Mouse (Mus musculus): Measurements from ENCODE around the gene Nif3l1.

The Nif3l1 gene

DNA sequence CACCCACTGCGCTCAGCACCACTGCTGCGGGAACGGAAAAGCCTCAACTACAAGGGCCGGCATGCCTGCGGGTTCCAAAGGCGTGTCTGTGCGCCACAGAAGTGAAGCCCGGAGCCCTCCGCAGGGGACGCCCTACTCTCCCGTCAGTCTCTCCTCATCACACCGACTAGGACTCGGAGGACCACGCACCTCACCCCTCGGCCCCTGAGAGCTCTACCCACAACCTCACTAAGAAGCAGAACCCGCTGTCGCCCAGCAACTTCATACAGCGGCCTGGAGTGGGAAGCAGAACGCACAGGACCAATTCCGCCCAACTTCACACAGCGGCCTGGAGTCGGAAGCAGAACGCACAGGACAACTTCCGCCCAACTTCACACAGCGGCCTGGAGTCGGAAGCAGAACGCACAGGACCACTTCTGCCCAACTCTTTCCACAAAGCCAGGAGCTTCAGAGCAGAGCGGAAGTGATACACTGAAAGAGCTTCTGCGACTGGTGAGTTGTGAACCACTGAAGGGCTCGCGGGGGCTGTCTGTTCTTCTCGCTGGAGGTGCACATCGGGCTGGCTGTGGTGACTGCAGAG, at the start of gene Nif3l1, which contains the start of gene Ppil3:
Gene Nif3l1 (plus strand): TSS at position 9 of the 580 bp plus-strand sequence.
Gene Ppil3 (minus strand): TSS at position 344 of the 580 bp plus-strand sequence.
- in situ Hi-C loops (cut with MboI, MseI): no loop called here

DNA sequence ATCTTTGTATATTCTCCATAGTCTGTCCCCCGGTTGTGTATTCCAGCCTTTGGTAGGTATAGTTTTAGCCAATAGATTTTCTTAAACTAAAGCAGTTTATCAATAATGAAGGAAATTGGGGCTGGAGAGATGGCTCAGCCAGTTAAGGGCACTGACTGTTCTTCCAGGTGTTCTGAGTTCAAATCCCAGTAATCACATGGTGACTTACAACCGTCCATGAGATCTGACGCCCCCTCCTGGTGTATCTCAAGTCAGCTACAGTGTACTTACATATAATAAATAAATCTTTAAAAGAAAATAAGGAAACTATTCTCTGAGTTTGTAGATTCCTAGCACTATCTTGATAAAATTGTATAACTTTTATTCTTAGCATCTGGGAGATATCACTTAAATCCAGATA, 49.6 kb upstream of the Nif3l1 start:
- in situ Hi-C loops (cut with MboI, MseI): loop anchor here (25.0 kb wide), 1 partner anchor 983 kb away; the partner anchor contains the start of genes Maip1 and Tyw5

DNA sequence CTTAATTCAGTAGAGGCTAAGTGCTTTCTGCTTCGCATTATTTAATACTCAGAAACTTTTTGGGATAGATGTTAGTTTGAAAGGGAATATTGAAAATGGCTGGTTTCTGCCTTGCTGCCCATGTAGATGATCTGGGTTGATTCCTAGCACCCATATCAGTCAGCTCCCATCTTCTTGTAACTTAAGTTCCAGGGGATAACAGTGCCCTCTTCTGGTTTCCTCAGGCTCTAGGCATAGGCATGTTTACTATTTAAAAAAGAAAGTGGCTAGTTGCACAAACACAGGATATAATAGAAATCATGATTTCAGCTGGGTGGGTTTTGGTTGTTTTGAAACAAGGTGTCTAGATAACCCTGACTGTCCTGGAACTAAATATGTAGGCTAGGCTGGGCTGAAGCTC, 48.8 kb upstream of the Nif3l1 start:
- in situ Hi-C loops (cut with MboI, MseI): loop anchor here (25.0 kb wide), 1 partner anchor 984 kb away; the partner anchor contains the start of genes Maip1 and Tyw5

DNA sequence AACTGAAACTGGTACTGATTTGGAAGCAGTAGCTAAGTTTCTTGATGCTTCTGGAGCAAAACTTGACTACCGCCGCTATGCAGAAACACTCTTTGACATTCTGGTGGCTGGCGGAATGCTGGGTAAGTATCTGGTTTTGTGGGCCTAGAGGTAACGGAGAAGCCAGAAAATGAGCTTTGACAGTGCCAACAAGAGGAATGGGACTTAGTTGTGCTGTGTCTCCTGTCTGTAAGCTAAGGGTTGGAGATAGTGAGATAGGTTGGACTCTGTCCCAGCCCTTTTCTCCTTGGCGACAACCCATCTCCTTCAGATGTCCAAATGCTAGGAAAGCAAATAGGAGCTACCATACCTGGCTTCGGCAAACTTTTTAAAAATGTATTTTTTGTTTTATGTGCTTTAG, 47.2 kb upstream of the Nif3l1 start:
- in situ Hi-C loops (cut with MboI, MseI): loop anchor here (25.0 kb wide), 1 partner anchor 985 kb away; the partner anchor contains the start of genes Maip1 and Tyw5

DNA sequence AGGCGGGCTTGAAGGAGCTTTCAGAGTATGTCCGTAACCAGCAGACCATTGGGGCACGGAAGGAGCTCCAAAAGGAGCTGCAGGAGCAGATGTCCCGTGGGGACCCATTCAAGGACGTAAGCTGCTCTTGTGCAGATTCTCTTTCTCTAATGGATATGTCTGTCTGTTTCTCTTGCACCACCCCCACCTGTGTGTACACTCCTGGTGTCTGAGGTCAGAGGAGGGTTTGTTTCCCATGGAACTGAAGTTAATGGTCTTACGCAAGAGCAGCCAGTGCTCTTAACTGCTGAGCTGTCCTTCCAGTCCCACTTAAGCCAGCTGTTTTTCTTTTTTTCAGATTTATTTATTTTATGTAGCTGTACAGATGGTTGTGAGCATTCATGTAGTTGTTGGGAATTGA, 43.6 kb upstream of the Nif3l1 start:
- in situ Hi-C loops (cut with MboI, MseI): no loop called here

DNA sequence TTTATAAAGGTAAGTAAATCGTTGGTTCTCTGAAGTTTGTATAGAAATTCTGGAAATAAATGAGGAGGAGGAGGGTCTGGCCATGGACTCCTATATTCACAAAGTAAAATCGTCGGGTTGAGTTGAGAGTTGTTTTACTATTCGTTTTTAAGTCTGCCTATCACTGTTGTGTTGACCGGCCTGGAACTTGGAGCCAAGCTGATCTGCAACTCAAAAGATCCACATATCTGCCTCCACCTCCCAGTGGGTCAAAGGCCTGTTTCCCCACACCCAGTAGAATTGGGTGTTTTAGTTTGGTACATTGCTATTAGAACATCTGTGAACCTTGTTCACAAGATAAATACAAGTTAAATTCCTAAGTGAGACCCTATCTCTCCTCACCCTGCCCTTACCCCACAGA, 41.2 kb upstream of the Nif3l1 start:
- in situ Hi-C loops (cut with MboI, MseI): no loop called here

DNA sequence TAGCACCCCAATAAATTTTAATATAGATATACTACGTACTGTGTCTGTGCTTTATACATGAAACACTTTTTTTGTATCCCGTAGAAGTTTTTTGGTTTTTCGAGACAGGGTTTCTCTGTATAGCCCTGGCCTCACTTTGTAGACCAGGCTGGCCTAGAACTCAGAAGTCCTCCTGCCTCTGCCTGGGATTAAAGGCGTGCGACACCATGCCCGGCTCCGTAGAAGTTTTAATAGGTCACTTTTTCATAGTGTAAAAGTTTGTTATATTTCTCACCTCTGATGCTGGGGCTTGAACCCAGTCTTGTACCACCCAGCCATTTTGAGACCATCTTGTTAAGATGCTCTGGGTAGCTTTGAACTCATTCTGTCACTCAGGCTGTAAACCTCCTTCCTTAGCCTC, 37.6 kb upstream of the Nif3l1 start:
- in situ Hi-C loops (cut with MboI, MseI): no loop called here

DNA sequence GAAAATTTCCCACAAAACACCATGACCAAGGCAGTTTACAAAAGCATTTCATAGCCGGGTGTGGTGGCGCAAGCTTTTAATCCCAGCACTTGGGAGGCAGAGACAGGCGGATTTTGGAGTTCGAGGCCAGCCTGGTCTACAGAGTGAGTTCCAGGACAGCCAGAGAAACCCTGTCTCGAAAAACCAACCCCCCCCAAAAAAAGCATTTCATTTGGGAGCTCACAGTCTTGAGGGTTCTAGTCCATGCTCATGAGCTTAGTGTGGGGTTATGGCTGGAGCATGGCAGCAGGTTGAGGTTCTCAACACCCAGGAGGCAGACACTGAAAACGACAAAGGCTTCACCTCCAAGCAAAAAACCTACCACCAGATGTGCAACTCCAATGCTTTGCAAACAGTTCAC, 36.8 kb upstream of the Nif3l1 start:
- in situ Hi-C loops (cut with MboI, MseI): no loop called here

DNA sequence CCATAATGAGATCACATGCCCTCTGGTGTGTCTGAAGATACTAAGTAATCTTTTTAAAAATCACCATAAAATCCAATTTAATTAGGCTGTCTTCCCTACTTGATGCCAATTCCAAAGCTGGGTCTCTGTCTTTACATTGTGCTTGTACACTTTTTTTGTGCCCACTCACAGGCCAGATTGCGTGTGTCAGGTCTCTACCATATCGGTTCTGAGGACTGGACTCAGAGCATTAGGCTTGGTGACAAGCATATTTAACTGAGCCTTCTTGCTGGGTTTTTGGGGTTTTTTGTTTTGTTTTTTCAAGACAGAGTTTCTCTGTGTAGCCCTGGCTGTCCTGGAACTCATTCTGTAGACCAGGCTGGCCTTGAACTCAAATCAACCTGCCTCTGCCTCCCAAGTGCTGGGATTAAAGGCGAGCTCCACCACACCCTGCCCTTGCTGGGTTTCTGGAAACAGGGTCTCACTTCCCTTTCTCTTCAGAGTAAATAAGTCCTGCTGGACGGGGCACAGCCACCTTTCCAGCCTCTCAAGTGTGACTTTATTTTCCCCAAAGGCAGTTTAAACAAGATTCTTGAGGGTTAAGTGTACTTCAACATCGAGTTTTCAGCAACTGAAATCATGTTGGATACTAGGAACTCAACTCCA, 35.3 kb upstream of the Nif3l1 start:
- in situ Hi-C loops (cut with MboI, MseI): no loop called here

DNA sequence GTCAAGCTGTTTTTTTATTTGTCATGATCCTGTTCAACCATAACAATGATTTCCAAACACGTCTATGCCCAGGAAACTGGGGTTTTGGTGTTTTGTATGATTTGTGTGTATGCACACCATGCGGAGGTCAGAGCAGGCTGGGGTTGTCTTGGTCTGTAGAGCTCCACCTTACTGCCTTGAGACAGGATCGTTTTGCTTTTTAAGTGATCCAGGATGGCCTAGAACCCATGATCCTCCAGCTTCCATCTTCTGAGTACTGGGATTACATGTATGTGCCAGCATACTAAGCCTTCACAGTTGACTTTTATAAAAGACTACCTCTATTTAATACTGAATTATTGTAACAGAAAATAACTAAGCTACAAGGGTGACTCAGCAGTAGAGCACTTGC, 34.8 kb upstream of the Nif3l1 start:
- in situ Hi-C loops (cut with MboI, MseI): no loop called here

DNA sequence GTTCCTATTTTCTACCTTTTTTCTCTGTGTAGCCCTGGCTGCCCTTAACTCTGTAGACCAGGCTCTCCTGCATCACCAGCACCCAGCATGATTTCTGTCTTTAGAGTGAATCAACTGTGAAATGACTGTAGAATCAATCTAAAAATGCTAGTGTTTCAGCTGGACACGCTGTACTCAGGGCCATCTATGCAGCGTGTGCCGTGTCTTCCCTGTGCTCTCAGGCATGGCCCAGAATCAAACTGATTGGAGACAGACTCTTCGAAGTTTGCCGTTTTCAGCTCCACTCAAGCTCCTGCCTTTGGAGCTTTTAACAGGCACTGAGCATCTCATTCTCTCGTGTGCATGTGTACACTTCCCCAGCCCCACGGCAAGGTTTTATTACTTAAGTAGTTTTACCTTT, 34.2 kb upstream of the Nif3l1 start:
- in situ Hi-C loops (cut with MboI, MseI): no loop called here

DNA sequence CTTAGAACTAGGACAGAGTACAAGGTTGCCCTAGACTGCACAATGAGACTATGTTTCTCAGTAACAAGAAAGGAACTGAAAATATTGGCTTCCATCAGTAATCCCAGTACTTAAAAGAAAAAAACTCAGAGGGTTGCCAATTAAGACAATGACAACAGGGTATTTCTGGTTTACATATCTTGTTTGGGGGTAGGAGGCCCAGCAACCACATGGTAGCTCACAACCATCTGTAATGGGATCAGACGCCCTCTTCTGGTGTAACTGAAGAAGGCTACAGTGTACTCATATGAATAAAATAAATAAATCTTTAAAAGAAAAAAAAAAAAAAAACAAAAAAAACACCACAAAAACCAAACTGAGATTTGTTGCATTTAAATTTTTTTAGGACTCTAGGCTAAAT, 29.5 kb upstream of the Nif3l1 start:
- in situ Hi-C loops (cut with MboI, MseI): no loop called here

DNA sequence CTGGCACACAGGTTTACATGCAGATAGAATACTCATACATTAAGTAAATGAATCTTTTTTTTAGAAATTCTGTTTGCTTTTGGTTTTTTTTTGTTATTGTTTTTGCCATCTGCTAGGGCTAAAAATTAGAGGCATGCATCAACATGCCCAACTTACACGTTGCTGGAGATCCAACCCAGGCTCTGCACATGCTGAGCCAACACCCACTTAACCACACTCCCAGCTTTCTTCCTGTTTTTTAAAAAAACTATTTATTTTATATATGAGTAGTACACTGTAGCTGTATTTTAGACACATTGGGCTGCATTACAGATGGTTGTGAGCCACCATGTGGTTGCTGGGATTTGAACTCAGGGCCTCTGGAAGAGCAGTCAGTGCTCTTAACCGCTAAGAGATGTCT, 28.9 kb upstream of the Nif3l1 start:
- in situ Hi-C loops (cut with MboI, MseI): no loop called here

DNA sequence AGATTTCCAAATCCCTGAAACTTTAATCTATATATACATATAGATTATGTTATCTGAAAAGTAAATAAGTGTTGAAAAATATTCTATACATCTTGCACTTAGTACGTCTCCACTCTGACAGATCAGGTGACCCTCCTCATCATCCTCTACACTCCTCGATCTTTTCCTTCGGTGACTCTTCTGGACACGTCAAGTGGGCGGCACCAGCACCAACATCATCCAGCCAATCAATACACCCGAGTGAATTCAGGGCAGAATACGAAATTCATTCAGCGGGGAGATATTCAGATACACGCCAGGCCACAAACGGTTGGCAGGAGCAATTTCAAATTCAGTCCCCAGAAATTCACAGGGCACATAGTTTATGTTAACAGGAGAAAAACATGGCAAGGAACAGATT, 24.9 kb upstream of the Nif3l1 start:
- in situ Hi-C loops (cut with MboI, MseI): loop anchor here (10.0 kb wide), 1 partner anchor 1255 kb away; the partner anchor contains the start of gene Sumo1

DNA sequence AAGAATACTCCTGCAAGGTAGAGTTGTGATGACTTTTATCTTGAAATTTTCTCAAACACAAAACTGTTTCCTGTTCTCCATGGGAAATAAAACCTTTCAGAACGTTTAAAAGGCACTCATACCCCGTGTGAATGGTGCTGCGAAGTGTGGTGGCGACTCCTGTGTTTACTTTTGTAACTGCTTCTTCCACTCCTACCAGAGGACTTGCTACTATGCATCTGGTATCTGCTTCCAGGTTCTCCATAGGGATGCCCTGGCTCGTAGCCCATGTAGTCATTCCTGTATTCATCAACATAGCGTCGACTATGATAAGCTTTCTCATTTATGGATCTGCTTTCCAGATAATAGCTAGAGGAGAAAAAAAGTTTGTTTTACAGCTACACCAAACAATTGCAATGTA, 24.0 kb upstream of the Nif3l1 start:
- in situ Hi-C loops (cut with MboI, MseI): loop anchor here (10.0 kb wide), 1 partner anchor 1254 kb away; the partner anchor contains the start of gene Sumo1

DNA sequence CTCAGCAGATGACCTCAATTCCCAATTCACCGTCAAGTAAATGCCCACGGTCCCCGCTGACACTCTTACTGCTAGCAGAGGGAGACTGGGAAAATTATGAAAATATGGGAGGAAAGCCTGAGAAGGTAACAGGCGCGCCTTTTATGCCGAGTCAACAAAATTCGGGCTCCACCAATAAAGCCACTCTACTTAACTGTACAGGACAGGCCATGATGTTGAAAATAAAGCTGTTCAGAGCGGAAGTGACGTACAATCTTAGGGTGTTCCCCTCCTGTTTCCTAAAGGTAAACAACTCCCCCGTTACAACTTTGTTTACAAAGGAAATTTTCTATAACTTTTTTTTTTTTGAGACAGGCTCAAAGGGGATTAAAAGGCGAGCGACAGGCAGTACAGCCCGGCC, 22.1 kb upstream of the Nif3l1 start:
- in situ Hi-C loops (cut with MboI, MseI): loop anchor here (10.0 kb wide), 1 partner anchor 1252 kb away; the partner anchor contains the start of gene Sumo1

DNA sequence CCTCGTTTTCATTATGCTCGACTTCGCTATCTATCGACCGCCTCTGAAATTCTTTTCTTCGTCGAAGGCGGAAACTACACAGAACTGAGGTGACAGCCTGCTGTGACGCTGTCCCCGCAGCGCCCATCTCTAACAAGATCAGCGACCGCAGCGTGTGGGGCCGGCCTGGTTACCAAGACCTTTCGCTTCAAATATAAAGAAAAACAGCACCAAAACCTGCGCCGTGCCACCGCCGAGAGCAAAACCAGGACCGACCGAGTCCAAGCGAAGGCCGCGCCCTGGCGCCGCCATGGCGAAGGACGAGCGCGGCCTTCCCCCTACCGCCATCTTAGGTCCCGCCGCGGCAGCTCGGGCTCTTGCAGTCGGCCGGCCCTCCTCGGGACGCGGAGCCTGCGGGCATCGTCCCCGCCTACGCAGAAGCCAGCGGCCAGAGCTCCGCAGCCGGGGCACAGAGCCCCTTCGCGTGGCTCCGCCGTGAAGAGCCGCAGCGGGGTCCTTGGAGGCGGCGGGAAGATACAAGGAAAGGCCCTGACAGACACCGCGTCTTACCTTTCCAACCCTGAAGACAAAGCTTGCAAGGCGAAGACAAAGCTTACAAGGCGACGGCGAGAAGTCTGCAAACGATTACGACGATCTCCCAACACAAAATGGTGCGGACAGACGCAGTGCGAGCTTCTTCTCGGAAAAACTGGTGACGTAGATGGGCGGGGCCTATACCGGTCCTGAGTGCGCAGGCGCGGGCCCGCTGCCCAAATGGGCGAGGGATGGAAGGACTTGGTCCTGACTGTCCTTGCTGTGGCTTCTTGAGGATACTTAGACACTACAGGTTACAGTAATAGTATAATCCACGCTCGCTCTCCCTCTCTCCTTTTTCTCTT, 21.3 kb upstream of the Nif3l1 start, which contains the start of gene Clk1:
Gene Clk1 (minus strand): TSS at position 696 of the 878 bp plus-strand sequence.
- in situ Hi-C loops (cut with MboI, MseI): loop anchor here (10.0 kb wide), 1 partner anchor 1251 kb away; the partner anchor contains the start of gene Sumo1

DNA sequence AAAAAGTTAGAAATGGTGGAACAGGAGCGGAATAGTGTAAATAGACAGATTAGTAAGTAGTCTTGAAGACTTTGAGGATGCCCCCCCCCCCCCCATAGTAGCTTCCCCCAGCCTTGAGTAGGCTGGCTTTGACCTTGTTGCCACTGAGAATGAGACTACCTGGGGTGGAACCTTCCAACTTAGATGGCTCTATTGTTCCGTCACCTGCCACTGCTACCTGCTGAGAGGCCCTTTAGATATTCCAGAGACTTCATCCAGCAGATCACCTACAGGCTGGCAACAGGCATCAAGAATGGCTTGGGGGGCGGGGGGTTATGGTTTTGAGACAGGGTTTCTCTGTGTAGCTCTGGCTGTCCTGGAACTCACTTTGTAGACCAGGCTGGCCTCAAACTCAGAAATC, 20.4 kb upstream of the Nif3l1 start:
- in situ Hi-C loops (cut with MboI, MseI): loop anchor here (10.0 kb wide), 1 partner anchor 1250 kb away; the partner anchor contains the start of gene Sumo1

DNA sequence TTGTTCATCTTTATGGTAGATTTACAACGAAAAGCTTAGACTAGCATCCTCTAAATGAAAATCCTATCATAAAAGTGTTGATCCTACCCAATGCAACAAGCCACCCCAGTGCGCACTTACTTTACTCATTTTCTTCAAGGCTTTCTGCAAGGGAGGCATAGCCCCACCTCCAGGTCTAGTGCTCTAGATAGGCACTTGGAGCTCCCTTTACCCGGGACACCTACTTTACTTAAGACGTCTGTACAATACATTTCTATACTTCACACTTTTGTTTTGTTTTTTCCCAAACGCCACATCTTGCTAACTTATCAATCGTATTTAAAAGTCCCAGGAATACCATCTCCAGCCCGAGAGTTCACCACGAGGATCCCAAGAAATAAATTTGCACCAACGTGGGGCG, 260 bp upstream of the Nif3l1 start:
- in situ Hi-C loops (cut with MboI, MseI): no loop called here

DNA sequence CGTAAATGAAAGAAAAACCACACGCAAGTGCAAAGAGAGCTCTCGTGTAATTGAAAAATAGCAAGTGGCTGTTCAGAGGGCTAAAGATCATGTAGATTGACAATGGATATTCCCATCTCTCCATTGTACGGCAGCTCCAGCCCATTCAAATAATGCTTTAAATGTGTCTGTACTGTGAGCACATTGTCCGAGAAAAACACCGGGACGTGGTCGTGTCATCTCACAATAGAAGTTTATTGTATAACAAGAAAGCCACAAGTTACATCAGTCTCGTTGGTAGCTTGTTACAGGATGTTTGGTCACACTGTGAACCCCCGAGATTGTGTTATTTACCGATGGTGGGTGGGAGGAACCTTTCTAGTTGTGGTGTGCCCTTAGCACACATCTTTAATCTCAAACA, 910 bp downstream of the Nif3l1 start:
- in situ Hi-C loops (cut with MboI, MseI): no loop called here

DNA sequence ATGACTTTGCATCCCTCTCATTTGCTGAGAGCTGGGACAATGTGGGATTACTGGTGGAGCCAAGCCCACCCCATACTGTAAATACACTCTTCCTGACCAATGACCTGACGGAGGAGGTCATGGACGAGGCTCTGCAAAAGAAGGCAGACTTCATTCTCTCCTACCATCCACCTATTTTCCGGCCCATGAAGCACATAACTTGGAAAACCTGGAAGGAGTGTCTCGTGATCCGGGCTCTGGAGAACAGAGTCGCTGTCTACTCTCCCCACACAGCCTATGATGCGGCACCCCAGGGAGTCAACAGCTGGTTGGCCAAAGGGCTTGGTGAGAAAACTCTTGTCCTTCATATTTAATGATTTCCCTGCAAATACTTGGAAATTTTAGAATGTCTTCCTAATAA, 2.8 kb downstream of the Nif3l1 start:
- in situ Hi-C loops (cut with MboI, MseI): no loop called here

DNA sequence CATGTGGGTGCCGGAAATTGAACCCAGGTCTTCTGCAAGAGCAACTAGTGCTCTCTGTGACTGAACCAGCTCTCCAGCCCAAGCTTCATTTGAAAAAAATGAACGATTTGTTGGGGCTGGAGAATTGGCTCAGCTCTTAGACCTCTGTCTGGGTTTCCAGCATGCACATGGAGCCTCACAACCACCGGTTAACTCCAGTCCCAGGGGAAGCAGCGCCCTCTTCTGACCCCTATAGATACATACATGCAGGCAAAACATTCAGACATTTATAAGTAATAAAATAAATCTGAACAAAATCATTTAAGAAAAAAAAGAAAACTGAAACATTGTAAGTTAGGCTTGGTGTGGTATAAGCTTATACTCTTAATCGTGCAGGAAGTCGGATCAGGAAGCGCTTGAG, 3.4 kb downstream of the Nif3l1 start:
- in situ Hi-C loops (cut with MboI, MseI): no loop called here
